Mouse (Mus musculus): ENCODE measurements around the gene Ascl4.
A peak's percentile ranks its signal among the peaks of the same experiment; 100 is the strongest.

The Ascl4 gene

DNA sequence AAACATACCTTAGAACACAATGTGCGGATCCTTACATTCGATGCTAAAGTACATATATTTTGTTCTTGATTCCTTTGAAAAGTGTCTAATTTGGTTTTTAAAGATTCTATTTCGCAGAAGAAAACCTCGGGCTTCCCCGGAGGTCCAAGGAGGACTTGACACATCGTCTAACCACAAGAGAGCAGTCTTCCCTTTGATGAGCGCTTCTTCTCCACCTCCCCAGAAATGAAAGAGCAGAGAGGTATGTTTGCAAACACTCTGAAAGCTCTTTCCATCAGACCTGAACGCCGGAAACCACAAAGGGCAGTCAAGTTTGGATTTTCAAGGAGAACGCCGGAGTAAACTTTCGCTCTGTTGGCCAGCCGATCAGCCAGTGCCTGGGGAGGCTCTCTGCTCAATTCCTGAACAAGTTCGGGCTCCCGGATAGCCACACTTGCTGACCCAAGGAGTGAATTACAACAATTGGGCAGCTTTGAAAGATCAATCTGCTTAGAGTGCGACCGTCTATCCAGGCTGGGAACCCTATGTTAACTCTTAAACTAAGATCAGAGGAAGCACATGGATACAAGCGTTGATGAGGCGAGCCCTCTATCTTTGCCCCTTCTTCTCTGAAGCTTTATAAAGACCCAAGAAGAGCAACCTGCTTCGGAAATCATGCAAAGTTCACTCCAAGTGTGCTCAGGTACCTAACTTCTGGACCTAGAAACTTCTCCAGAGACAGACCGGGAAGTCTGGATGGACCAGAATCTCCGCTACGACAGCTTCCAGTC, at the start of gene Ascl4:
Gene Ascl4, plus strand, starts transcription at position 6 of the 770 bp plus-strand sequence.
- DNase-seq = no peak

DNA sequence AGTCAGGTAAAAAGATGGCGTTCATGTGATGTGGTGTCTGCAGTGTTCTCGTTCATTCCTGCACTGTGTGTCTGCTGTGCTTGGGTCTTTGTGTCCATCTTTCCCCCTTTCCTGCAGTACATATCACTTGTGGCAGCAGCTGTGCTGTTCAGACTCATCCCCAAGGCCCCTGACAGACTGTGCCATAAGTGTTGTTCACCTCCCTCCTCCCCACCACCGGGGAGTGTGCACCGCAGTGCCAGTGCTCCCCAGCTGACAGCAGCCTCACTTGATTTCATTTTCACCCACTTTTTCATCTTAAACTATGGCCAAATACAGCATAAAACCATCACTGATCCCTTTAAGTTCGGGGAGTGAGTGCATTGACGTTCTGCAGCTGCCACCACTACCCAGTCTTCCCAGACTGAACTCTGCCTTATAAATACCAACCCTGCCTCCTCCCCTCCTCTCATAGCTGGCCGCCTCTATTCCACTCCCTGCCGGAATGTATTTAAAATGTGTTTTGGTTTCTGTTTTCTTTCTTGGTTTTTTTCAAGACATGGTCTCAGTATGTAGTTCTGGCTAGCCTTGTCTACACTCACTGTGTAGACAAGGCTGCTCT, 47.5 kb upstream of the Ascl4 start:
- DNase-seq = no peak

GRCm38 (mm10) chr10:85916498-85917309, 10.8 kb upstream of the Ascl4 start, which contains the start of gene Prdm4:
Gene Prdm4 (minus strand): TSS chr10:85917142.
- peak; percentile 94 for DNase-seq

GRCm38 (mm10) chr10:85928499-85929207, 1.2 kb downstream of the Ascl4 start:
- peak; percentile 86 for DNase-seq

DNA sequence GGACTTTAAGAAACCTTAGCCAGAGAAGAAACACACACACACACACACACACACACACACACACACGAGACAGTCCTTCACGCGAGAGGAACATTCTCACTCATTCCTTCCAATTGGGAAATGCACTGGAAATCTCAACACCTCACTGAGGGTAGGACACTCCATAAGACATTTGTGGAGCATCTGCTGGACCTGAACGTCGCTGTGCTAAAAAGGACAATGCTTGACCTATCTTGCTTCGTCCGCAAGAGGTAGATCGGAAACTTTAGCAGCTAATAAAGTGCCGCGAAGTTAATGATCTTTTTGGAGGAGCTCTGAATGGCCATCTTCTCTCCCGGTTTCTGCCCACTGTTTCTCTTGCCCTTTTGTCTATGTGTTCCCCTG, 1.7 kb downstream of the Ascl4 start:
- no peak for DNase-seq

- DNase-seq = no peak
Measured at GRCm38 (mm10) chr10:85929962-85930361, 2.5 kb downstream of the Ascl4 start.

- DNase-seq = no peak
Measured at GRCm38 (mm10) chr10:85936280-85936965, 8.9 kb downstream of the Ascl4 start.

DNA sequence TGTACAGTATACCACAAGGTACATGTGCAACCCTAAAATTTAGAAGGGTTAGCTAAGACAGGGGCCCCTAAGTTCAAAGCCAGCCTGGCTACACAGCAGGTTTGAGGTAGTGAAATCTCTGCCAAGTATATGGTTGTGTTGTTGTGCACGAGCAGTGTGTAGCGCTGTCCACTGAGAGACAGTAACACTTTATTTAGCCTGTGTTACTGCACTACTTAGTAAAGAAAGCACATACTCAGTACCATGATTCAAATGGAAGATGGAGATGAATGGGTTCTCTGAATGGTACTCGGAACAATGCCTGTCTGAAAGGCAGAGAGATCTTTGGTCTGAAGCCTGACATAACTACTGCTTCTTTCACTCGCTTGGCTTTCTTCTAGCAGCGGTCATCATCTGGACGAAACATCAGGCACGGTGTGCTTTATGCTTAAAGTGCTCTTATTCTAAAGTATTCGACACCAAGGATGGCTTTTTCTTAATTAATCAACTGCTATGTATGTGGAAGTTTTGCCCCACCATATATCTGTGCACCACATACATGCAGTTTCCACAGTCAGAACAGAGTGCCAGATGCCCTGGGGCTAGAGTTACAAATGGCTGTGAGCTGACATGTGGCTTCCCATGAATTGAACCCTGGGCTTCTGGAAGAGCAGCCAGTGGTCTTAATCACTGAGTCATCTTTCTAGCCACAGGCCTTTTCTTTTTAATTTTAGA, 21.2 kb downstream of the Ascl4 start:
- DNase-seq = no peak

DNA sequence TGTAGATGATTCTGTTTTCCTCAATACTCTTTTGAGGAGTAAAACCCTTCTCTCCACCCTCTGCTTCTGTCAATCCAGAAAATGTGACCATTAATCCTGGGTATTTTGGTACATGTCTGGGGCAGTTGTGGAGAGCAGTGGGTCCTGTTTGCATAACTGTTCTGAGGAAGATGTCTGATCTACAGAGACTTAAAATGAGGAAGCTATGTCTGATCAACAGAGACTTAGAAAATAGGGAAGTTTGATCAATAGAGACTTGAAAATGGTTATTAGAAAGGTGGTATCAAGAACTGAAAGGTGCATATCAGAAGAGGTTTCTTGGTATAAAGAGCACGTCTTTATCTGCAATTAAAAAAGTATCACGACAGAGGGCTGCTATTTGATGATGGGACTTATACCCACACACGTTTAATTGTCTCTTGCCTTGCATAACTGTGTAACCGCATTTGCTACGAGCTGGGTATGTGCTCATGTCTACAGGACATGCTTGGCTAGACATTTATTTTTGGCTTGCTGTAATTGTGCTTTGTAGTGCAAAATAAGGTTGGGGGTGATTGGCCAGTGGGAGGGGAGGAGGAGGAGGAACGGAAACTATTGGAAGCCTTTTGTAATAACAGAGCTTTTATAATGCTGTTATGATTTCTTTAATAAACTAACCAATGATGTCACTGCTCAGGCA, 24.4 kb downstream of the Ascl4 start:
- no peak for DNase-seq

DNA sequence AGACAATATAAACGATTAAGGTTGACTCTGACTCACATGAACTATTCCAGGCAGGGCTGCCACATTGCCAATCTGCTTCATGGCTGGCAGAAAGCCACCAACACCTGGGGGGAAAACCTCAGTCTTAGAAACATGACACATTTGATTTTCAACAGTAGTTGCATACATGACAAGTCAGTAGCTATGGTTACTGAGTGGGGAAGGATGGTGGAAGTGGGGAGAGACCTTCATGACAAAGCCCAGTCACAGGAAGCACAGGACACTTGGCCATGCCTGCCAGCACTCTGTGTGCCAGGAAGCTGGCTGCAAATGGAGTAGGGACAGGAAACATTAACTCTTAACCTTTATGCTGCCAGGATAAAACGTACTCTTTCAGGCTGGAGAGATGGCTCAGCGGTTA, 25.9 kb downstream of the Ascl4 start:
- no peak for DNase-seq

DNA sequence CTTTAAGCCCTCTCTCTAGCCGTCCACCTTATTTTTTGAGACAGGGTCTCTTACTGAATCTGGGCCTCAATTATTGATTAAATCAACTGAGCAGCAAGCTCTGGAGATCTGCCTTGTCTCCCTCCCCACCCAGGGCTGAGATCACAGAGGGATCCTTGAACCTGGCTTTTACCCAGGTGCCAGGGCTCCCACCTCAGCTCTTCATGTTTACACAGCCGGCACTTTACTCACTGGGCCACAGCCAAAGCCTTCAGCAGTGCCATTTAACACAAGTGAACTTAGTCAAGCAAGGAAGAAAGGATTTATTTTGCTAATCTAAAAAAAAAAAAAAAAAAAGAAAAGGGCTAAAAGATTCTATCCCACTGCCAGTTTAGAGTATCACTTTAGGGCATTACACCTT, 26.9 kb downstream of the Ascl4 start:
- no peak for DNase-seq

DNA sequence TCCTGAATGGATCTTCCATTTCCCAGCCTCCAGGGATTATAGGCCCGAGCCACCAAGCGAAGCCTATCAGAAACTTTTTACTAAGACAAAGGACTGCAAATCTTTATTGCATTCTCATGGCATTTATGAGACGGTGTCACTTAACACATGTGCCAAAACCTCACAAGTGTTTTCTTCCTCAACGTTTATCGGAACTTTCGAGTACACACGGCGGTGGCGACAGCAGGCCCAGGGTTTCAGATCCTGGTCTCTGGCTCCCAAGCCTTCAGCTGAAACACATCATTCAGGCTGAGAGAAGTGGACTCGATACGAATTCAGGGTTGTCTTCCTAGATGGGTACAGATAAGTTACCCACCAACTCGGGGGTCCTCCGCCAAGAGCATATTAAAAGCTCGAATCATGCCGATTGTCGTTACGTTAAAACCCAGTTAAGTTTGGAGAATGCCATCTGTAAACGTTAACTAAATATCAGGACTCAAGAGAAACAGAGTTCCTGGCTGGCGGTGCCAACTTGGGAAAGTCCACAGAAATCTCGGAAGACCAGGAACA, 29.5 kb downstream of the Ascl4 start:
- no peak for DNase-seq

- peak; percentile 95 for DNase-seq
Measured at GRCm38 (mm10) chr10:85957464-85957950, 30.0 kb downstream of the Ascl4 start, which contains the start of gene Rtcb. Gene Rtcb (minus strand): TSS chr10:85957823.

GRCm38 (mm10) chr10:85962897-85963296, 35.4 kb downstream of the Ascl4 start:
- DNase-seq = no peak

DNA sequence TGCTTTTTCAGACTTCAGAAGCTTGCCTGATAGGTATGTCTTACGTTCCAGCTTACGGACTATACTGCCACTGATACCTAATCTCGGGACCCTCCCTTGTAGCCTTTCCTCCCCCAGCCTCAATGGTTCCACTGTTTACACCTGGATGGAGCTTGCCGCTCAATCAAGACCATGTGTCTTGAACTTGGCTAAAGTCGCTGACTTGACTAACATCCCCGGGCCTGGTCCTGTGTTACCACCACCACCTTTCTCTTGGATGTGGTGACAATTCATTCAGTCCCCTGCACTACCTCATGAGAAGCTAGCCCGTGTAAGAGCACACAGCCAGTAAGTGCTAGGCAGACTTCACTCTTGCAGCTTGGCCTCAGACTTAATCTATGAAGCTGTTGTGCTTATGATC, 36.8 kb downstream of the Ascl4 start:
- DNase-seq = no peak

- DNase-seq = no peak
Measured at GRCm38 (mm10) chr10:85966476-85966875, 39.0 kb downstream of the Ascl4 start.

- no peak for DNase-seq
Measured at GRCm38 (mm10) chr10:85967411-85968156, 40.1 kb downstream of the Ascl4 start.

- DNase-seq = peak; percentile 69
Measured at GRCm38 (mm10) chr10:85968157-85968634, 40.7 kb downstream of the Ascl4 start.

DNA sequence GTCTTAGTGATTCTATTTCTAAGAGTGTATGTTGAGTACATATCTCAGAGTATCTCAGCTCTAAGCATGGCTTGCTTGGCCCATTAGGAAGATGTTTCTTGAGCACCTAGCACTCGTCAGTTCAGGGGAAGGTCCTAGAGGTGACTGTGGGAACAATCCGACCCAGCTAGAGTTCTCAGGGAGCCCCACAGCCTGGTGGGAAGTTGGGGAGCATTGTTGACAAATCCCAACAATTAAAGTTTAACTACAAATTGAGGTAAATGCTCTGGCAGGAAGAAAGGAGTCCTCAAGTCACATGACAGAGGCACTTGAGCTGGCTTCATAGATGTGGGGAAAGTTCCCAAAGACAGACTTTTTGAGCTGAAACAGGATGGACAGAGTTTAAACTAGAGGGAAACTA, 41.2 kb downstream of the Ascl4 start:
- no peak for DNase-seq

All from cerebellum, adult 11 months (tissue).